ENCODE assay signal across 16 mouse cellular contexts in the genomic region with DNA sequence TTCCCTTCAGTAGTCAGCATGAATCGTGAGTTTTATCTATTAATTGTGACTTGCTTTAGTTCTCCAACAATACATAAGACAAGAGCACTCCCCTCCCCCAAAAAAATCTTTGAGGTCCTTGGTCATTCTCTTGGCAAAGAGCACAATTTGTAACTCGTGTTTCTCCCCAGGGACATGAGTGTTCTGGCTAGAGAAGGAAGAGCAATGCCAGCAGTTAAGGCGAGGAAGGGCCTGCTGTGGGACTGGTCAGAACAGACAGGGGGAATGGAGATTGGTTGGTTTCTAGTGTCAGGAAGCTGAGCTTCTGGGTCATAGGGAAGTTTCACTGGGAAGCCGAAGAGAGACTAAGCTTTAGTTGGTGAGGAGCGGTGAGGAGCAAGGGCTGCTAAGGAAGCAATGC.
DNase-seq lines count a peak whose midpoint lies in the region; ATAC-seq lines count a peak whose summit lies in the region.
"Had no signal": no experiment of that assay in that cellular context is flagged by ENCODE, and none has a peak within 500 bp of the region (broad histone marks: within the 10 kb centered on the region; RNA-seq: fewer than 3 reads in every experiment).

No protein-coding gene starts in this region.

- H3K4me2 ChIP-seq in kidney, embryonic 14.5 days (replicated peaks; ENCODE audit: low read depth, low read length): no peak overlapping the region
- H3K4me2 ChIP-seq in forebrain, embryonic 16.5 days (ENCODE audit: low read length): no peak overlapping the region
- H3K4me2 ChIP-seq: forebrain, embryonic 12.5 days; limb, embryonic 12.5 days; liver, embryonic 15.5 days; midbrain, embryonic 12.5 days had no signal

- no peak overlapping the region for H3K9ac ChIP-seq in kidney, embryonic 14.5 days (ENCODE audit: low read depth, low read length)
- H3K9ac ChIP-seq in forebrain, embryonic 16.5 days (replicated peaks; ENCODE audit: low read depth, low read length): no peak overlapping the region
- H3K9ac ChIP-seq: forebrain, embryonic 12.5 days; limb, embryonic 12.5 days; liver, embryonic 15.5 days; midbrain, embryonic 12.5 days had no signal

- peaks cover 11% of the 10 kb centered on the region; the same call in 1 of the 2 replicates for H3K4me1 ChIP-seq in kidney, embryonic 14.5 days (ENCODE audit: control insufficient read depth, insufficient read depth, low read length)
- H3K4me1 ChIP-seq in forebrain, embryonic 16.5 days (replicated peaks; ENCODE audit: control insufficient read depth, insufficient read depth, low read length): no peaks in the 10 kb centered on the region
- H3K4me1 ChIP-seq: forebrain, embryonic 12.5 days; liver, embryonic 15.5 days; midbrain, embryonic 12.5 days had no signal

- intact Hi-C loops in left cerebral cortex, postnatal 14 days (cut with DNase I): no loop called here

- 75% methylated on average over 5 of the region's 5 CpGs for WGBS in kidney, embryonic 14.5 days
- WGBS in forebrain, embryonic 16.5 days: 86% methylated on average over 5 of the region's 5 CpGs

- H3K36me3 ChIP-seq in kidney, embryonic 14.5 days (ENCODE audit: control insufficient read depth, insufficient read depth, low read length): no peaks in the 10 kb centered on the region
- no peaks in the 10 kb centered on the region for H3K36me3 ChIP-seq in forebrain, embryonic 16.5 days (ENCODE audit: control insufficient read depth, insufficient read depth)
- H3K36me3 ChIP-seq: forebrain, embryonic 12.5 days; hindbrain, embryonic 10.5 days; limb, embryonic 12.5 days; liver, embryonic 15.5 days; midbrain, embryonic 12.5 days had no signal

- ATAC-seq in kidney, embryonic 14.5 days (ENCODE audit: low FRiP score, low TSS enrichment): no peak
- no peak for ATAC-seq in forebrain, embryonic 16.5 days
- ATAC-seq: Patski had no signal

- H3K27me3 ChIP-seq in kidney, embryonic 14.5 days (ENCODE audit: control insufficient read depth, insufficient read depth, low read length): no peaks in the 10 kb centered on the region
- H3K27me3 ChIP-seq in forebrain, embryonic 16.5 days (replicated peaks; ENCODE audit: control insufficient read depth, insufficient read depth, low read length): no peaks in the 10 kb centered on the region
- H3K27me3 ChIP-seq: forebrain, embryonic 12.5 days; limb, embryonic 12.5 days; liver, embryonic 15.5 days; midbrain, embryonic 12.5 days; Patski had no signal

- H3K9me3 ChIP-seq in kidney, embryonic 14.5 days (ENCODE audit: control insufficient read depth, low read length): no peaks in the 10 kb centered on the region
- no peaks in the 10 kb centered on the region for H3K9me3 ChIP-seq in forebrain, embryonic 16.5 days (ENCODE audit: control insufficient read depth, low read length)
- H3K9me3 ChIP-seq: forebrain, embryonic 12.5 days; hindbrain, embryonic 10.5 days; limb, embryonic 12.5 days; liver, embryonic 15.5 days; midbrain, embryonic 12.5 days had no signal

- no peak overlapping the region for H3K4me3 ChIP-seq in kidney, embryonic 14.5 days (ENCODE audit: low read length)
- no peak overlapping the region for H3K4me3 ChIP-seq in forebrain, embryonic 16.5 days (replicated peaks; ENCODE audit: low read length)
- H3K4me3 ChIP-seq: forebrain, embryonic 12.5 days; hindbrain, embryonic 10.5 days; limb, embryonic 12.5 days; liver, embryonic 15.5 days; midbrain, embryonic 12.5 days had no signal

- DNase-seq in adrenal gland, adult 2 months: peak; percentile 9
- DNase-seq in adrenal gland, postnatal 4 days (ENCODE audit: low spot score in 2 of 2): no peak
- DNase-seq in kidney, adult 9 months: peak; percentile 15
- DNase-seq in lung, postnatal 36 days: peak; percentile 11
- no peak for DNase-seq in lung, adult 18-20 months
- no peak for DNase-seq in left cerebral cortex, postnatal 14 days (ENCODE audit: low spot score in 2 of 2)
- DNase-seq: cerebellum, adult 9-10 months; kidney, postnatal 4 days had no signal

- H3K27ac ChIP-seq in kidney, embryonic 14.5 days (ENCODE audit: low read depth, low read length): no peak overlapping the region
- no peak overlapping the region for H3K27ac ChIP-seq in forebrain, embryonic 16.5 days (ENCODE audit: low read length)
- H3K27ac ChIP-seq: forebrain, embryonic 12.5 days; hindbrain, embryonic 10.5 days; liver, embryonic 15.5 days; midbrain, embryonic 12.5 days had no signal

Comparison
In these comparisons a context has a peak if more than half of its experiments do, and no peak if none do; other contexts are left out.
1. DNase-seq: peak in adrenal gland, adult 2 months (single experiment), kidney, adult 9 months (single experiment) and lung, postnatal 36 days (single experiment); none in adrenal gland, postnatal 4 days (0 of 2), lung, adult 18-20 months (0 of 2) and left cerebral cortex, postnatal 14 days (0 of 2).